Mouse (Mus musculus) hindbrain, embryonic 10.5 days (tissue): ENCODE data around the gene Fam104a. TPM values are rescaled to one million over a fixed set of nuclear protein-coding genes. Genes with fewer than 3 reads are reported as not detected.

Experiments
- DNase-seq: peaks from one replicate; pipeline ENCODE4 v3.0.0-alpha.2; 2017; ENCODE audit warnings: low spot score
- H3K27ac ChIP-seq: fragments of 300-500 bp; sonication (generic); 2 replicates; pipeline ENCODE4 v1.5.1; 2016; ENCODE audit warnings: mild to moderate bottlenecking, moderate library complexity
- H3K27me3 ChIP-seq: fragments of 300-500 bp; sonication (generic); 2 replicates; pipeline ENCODE4 v1.6.1; 2016; ENCODE audit warnings: mild to moderate bottlenecking; ENCODE audit not compliant: poor library complexity, insufficient read depth, severe bottlenecking
- H3K36me3 ChIP-seq: fragments of 300-500 bp; sonication (generic); 2 replicates; pipeline ENCODE4 v1.6.1; 2016; ENCODE audit warnings: mild to moderate bottlenecking, moderate library complexity
- H3K4me1 ChIP-seq: fragments of 300-500 bp; sonication (generic); replicated peaks from 2 replicates; pipeline ENCODE4 v1.6.1; 2016; ENCODE audit warnings: mild to moderate bottlenecking
- H3K4me3 ChIP-seq: fragments of 300-500 bp; sonication (generic); 2 replicates; pipeline ENCODE4 v1.5.1; 2016; ENCODE audit warnings: mild to moderate bottlenecking, moderate library complexity
- H3K9me3 ChIP-seq: fragments of 300-500 bp; sonication (generic); 2 replicates; pipeline ENCODE4 v1.6.1; 2016; ENCODE audit warnings: mild to moderate bottlenecking, moderate library complexity
- WGBS: fragments of 180-500 bp; shearing (Covaris S2); methylation state at CpG from one replicate; pipeline ENCODE4 v1.1.7; 2016; 5-methylcytosine and 5-hydroxymethylcytosine counted together
- polyA plus RNA-seq: library from polyadenylated mRNA; unstranded; fragments of >200 nt; fragmentation: Nextera tagmentation; extraction: Ambion mirVana; gene quantifications from 2 replicates; pipeline ENCODE4 v1.2.1, GENCODE M21; 2016

The Fam104a gene
- polyA plus RNA-seq, 1 experiment from 2014 or later = 58.8 TPM

- Histone ChIP-seq H3K27ac (no peak overlapping the region), H3K4me1 (peaks cover 13% of the 10 kb centered on the region), H3K36me3 (peaks cover 87% of the 10 kb centered on the region), H3K27me3 (no peaks in the 10 kb centered on the region), H3K9me3 (peaks cover 5% of the 10 kb centered on the region; the same call in 1 of the 2 replicates), H3K4me3 (no peak overlapping the region)
- DNase-seq = no peak
- 94% methylated on average over 5 of the region's 5 CpGs for WGBS
These were observed 7.4 kb upstream of the Fam104a start for GRCm38 (mm10) chr11:113691318-113691717.

GRCm38 (mm10) chr11:113690506-113690905, 6.6 kb upstream of the Fam104a start:
- WGBS = 94% methylated on average over 12 of the region's 12 CpGs
- H3K27me3 ChIP-seq = no peaks in the 10 kb centered on the region
- H3K4me3 ChIP-seq = no peak overlapping the region
- peaks cover 79% of the 10 kb centered on the region for H3K36me3 ChIP-seq
- peaks cover 1% of the 10 kb centered on the region; the same call in 1 of the 2 replicates for H3K9me3 ChIP-seq
- H3K4me1 ChIP-seq = peaks cover 19% of the 10 kb centered on the region
- no peak for DNase-seq
- H3K27ac ChIP-seq = no peak overlapping the region

- H3K27ac ChIP-seq = peak overlapping the region; percentile 77
- H3K4me1 ChIP-seq = peaks cover 47% of the 10 kb centered on the region
- peak; percentile 39 for DNase-seq
- H3K4me3 ChIP-seq = peak overlapping the region; percentile 16
- H3K9me3 ChIP-seq = no peaks in the 10 kb centered on the region
- H3K36me3 ChIP-seq = peaks cover 44% of the 10 kb centered on the region
- 46% methylated on average over 2 of the region's 2 CpGs for WGBS
- no peaks in the 10 kb centered on the region for H3K27me3 ChIP-seq
These were observed 3.1 kb upstream of the Fam104a start for GRCm38 (mm10) chr11:113687031-113687430.

GRCm38 (mm10) chr11:113684707-113685426, 912 bp upstream of the Fam104a start:
- Histone ChIP-seq H3K27ac (peak overlapping the region; percentile 92), H3K36me3 (peaks cover 23% of the 10 kb centered on the region), H3K4me3 (peak overlapping the region; percentile 93), H3K9me3 (no peaks in the 10 kb centered on the region), H3K27me3 (no peaks in the 10 kb centered on the region), H3K4me1 (peaks cover 59% of the 10 kb centered on the region)
- 43% methylated on average over 25 of the region's 25 CpGs for WGBS
- DNase-seq = no peak

- Histone ChIP-seq H3K27me3 (no peaks in the 10 kb centered on the region), H3K4me3 (peak overlapping the region; percentile 93), H3K9me3 (no peaks in the 10 kb centered on the region), H3K27ac (peak overlapping the region; percentile 92), H3K4me1 (peaks cover 62% of the 10 kb centered on the region), H3K36me3 (peaks cover 10% of the 10 kb centered on the region)
- no peak for DNase-seq
- under 1% methylated on average over 29 of the region's 38 CpGs for WGBS
These were observed 363 bp downstream of the Fam104a start for GRCm38 (mm10) chr11:113683627-113683956.

GRCm38 (mm10) chr11:113682897-113683626, 893 bp downstream of the Fam104a start:
- H3K27me3 ChIP-seq = no peaks in the 10 kb centered on the region
- peak overlapping the region; percentile 93 for H3K4me3 ChIP-seq
- H3K4me1 ChIP-seq = peaks cover 66% of the 10 kb centered on the region
- peak; percentile 73 for DNase-seq
- peaks cover 5% of the 10 kb centered on the region for H3K36me3 ChIP-seq
- peak overlapping the region; percentile 92 for H3K27ac ChIP-seq
- H3K9me3 ChIP-seq = no peaks in the 10 kb centered on the region
- 5% methylated on average over 38 of the region's 38 CpGs for WGBS

GRCm38 (mm10) chr11:113681979-113682378, 2.0 kb downstream of the Fam104a start:
- no peak for DNase-seq
- H3K36me3 ChIP-seq = peaks cover 8% of the 10 kb centered on the region
- no peak overlapping the region for H3K27ac ChIP-seq
- H3K4me1 ChIP-seq = peaks cover 59% of the 10 kb centered on the region
- H3K27me3 ChIP-seq = no peaks in the 10 kb centered on the region
- H3K4me3 ChIP-seq = peak overlapping the region; percentile 93
- no peaks in the 10 kb centered on the region for H3K9me3 ChIP-seq

GRCm38 (mm10) chr11:113680954-113681353, 3.0 kb downstream of the Fam104a start:
- Histone ChIP-seq H3K4me1 (peaks cover 50% of the 10 kb centered on the region), H3K4me3 (no peak overlapping the region), H3K27ac (no peak overlapping the region), H3K27me3 (no peaks in the 10 kb centered on the region), H3K9me3 (no peaks in the 10 kb centered on the region), H3K36me3 (peaks cover 19% of the 10 kb centered on the region)
- DNase-seq = no peak
- WGBS = 88% methylated on average over 2 of the region's 2 CpGs

- H3K27ac ChIP-seq = no peak overlapping the region
- H3K4me3 ChIP-seq = no peak overlapping the region
- DNase-seq = no peak
- 87% methylated on average over 8 of the region's 8 CpGs for WGBS
- H3K4me1 ChIP-seq = peaks cover 31% of the 10 kb centered on the region
- no peaks in the 10 kb centered on the region for H3K9me3 ChIP-seq
- H3K27me3 ChIP-seq = no peaks in the 10 kb centered on the region
- peaks cover 44% of the 10 kb centered on the region for H3K36me3 ChIP-seq
These were observed 5.6 kb downstream of the Fam104a start for GRCm38 (mm10) chr11:113678373-113678772.

GRCm38 (mm10) chr11:113677378-113677777, 6.6 kb downstream of the Fam104a start:
- no peak for DNase-seq
- Histone ChIP-seq H3K4me1 (peaks cover 22% of the 10 kb centered on the region), H3K36me3 (peaks cover 54% of the 10 kb centered on the region), H3K27me3 (no peaks in the 10 kb centered on the region), H3K27ac (no peak overlapping the region), H3K9me3 (no peaks in the 10 kb centered on the region), H3K4me3 (no peak overlapping the region)
- WGBS = 99% methylated on average over 2 of the region's 2 CpGs

- 89% methylated on average over 2 of the region's 2 CpGs for WGBS
These were observed 7.1 kb downstream of the Fam104a start for GRCm38 (mm10) chr11:113676847-113677246.

GRCm38 (mm10) chr11:113674595-113674994, 9.4 kb downstream of the Fam104a start:
- H3K36me3 ChIP-seq = peaks cover 82% of the 10 kb centered on the region
- H3K4me3 ChIP-seq = no peak overlapping the region
- no peak overlapping the region for H3K27ac ChIP-seq
- DNase-seq = no peak
- H3K9me3 ChIP-seq = no peaks in the 10 kb centered on the region
- no peaks in the 10 kb centered on the region for H3K27me3 ChIP-seq
- 88% methylated on average over 5 of the region's 5 CpGs for WGBS
- peaks cover 6% of the 10 kb centered on the region for H3K4me1 ChIP-seq

More at GRCm38 (mm10) chr11:113676847-113677246, 7.1 kb downstream of the Fam104a start:
- DNase-seq = no peak
- Histone ChIP-seq H3K9me3 (no peaks in the 10 kb centered on the region), H3K4me1 (peaks cover 17% of the 10 kb centered on the region), H3K27ac (no peak overlapping the region), H3K4me3 (no peak overlapping the region), H3K27me3 (no peaks in the 10 kb centered on the region), H3K36me3 (peaks cover 60% of the 10 kb centered on the region)

- 97% methylated on average over 4 of the region's 4 CpGs for WGBS
These were observed 10.3 kb downstream of the Fam104a start for GRCm38 (mm10) chr11:113673614-113674013.

More at GRCm38 (mm10) chr11:113673614-113674013, 10.3 kb downstream of the Fam104a start:
- peaks cover 91% of the 10 kb centered on the region for H3K36me3 ChIP-seq
- H3K4me3 ChIP-seq = no peak overlapping the region
- no peak for DNase-seq
- H3K27ac ChIP-seq = no peak overlapping the region
- no peaks in the 10 kb centered on the region for H3K27me3 ChIP-seq
- no peaks in the 10 kb centered on the region for H3K9me3 ChIP-seq
- peaks cover 4% of the 10 kb centered on the region for H3K4me1 ChIP-seq
